Mouse (Mus musculus) retina, postnatal 7 days (tissue): ENCODE results near the gene Gm9045.
"Not testable (repeated sequence)": the region's sequence is repeated elsewhere in the genome, so short reads cannot be mapped to it uniquely, and the experiment has no call there.

Experiments used
- DNase-seq: peaks from one replicate; pipeline ENCODE4 v3.0.0-alpha.2; 2012; ENCODE audit warnings: low read depth, low spot score

Gm9045 gene

DNA sequence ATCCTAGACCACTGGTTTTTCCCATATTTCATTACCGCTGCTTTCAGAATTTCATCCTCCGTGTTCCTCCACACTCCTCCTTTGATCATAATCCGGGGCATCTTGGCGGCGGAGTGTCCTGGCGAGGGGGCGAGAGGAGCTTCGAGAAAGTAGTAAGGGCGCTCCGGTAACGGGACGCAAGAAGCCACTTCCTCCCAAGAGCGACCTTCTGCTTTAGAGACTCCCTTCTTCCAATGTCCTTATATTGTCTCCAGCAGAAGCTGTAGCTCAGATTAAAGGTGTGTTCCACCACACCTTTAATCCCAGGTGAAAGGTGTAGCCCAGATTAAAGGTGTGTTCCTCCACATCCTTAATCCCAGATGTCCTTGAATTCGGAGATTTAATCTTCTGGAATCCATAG is at the start of gene Gm9045:
Gene Gm9045 (minus strand): TSS at position 101 of the 400 bp plus-strand sequence.
- DNase-seq = not testable (repeated sequence)

DNA sequence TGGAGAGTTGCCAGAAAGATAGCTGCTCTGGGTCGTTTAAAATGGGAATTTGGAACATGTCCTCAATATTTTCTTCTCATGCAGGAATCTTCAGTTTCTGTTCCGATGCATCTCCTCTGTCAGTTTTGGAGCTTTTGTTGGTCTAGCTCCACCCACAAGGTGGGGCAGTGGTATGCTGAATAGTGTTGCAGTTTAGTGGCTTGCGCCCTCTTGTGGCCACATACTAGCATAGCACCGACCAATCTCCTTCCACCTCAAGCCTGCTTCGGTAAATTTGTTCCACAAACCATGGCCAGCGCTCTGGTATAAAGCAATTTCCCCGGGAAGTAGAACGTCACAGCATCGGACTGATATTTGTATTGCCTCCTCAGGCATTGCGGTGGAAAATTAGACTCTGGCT is 32.8 kb upstream of the Gm9045 start:
- peak; percentile 70 for DNase-seq

DNA sequence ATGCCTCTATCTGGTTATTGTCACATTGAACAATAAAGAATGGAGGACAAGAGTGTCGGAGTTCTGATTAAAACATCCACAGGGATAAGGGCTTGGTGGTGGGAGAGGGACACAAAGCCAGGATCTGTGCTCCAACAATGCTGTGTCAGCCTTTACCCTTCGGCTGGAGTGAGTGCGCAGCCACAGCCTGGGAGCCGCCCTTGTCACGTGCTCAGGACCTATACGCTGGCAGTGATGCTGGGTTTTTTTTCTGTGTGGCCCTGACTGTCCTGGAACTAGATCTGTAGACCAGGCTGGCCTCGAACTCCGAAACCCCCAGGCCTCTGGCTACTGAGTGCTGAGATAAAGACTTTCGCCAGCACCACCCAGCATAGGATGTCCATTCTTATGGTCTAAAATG is 31.9 kb upstream of the Gm9045 start:
- DNase-seq = no peak

DNA sequence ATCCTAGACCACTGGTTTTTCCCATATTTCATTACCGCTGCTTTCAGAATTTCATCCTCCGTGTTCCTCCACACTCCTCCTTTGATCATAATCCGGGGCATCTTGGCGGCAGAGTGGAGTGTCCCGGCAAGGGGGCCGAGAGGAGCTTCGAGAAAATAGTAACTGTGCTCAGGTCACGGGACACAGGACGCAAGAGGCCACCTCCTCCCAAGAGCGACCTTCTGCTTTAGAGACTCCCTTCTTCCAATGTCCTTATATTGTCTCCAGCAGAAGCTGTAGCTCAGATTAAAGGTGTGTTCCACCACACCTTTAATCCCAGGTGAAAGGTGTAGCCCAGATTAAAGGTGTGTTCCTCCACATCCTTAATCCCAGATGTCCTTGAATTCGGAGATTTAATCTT is 16.4 kb upstream of the Gm9045 start, which contains the start of gene Gm9049:
Gene Gm9049 (minus strand): TSS at position 101 of the 400 bp plus-strand sequence.
- not testable (repeated sequence) for DNase-seq

DNA sequence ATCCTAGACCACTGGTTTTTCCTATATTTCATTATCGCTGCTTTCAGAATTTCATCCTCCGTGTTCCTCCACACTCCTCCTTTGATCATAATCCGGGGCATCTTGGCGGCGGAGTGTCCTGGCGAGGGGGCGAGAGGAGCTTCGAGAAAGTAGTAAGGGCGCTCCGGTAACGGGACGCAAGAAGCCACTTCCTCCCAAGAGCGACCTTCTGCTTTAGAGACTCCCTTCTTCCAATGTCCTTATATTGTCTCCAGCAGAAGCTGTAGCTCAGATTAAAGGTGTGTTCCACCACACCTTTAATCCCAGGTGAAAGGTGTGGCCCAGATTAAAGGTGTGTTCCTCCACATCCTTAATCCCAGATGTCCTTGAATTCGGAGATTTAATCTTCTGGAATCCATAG is 10.9 kb upstream of the Gm9045 start, which contains the start of gene Gm9048:
Gene Gm9048 (minus strand): TSS at position 101 of the 400 bp plus-strand sequence.
- not testable (repeated sequence) for DNase-seq

DNA sequence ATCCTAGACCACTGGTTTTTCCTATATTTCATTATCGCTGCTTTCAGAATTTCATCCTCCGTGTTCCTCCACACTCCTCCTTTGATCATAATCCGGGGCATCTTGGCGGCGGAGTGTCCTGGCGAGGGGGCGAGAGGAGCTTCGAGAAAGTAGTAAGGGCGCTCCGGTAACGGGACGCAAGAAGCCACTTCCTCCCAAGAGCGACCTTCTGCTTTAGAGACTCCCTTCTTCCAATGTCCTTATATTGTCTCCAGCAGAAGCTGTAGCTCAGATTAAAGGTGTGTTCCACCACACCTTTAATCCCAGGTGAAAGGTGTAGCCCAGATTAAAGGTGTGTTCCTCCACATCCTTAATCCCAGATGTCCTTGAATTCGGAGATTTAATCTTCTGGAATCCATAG is 5.5 kb upstream of the Gm9045 start, which contains the start of gene Gm9046:
Gene Gm9046 (minus strand): TSS at position 101 of the 400 bp plus-strand sequence.
- DNase-seq = not testable (repeated sequence)

DNA sequence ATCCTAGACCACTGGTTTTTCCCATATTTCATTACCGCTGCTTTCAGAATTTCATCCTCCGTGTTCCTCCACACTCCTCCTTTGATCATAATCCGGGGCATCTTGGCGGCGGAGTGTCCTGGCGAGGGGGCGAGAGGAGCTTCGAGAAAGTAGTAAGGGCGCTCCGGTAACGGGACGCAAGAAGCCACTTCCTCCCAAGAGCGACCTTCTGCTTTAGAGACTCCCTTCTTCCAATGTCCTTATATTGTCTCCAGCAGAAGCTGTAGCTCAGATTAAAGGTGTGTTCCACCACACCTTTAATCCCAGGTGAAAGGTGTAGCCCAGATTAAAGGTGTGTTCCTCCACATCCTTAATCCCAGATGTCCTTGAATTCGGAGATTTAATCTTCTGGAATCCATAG is 5.3 kb downstream of the Gm9045 start, which contains the start of gene Gm9044:
Gene Gm9044 (minus strand): TSS at position 101 of the 400 bp plus-strand sequence.
- not testable (repeated sequence) for DNase-seq

DNA sequence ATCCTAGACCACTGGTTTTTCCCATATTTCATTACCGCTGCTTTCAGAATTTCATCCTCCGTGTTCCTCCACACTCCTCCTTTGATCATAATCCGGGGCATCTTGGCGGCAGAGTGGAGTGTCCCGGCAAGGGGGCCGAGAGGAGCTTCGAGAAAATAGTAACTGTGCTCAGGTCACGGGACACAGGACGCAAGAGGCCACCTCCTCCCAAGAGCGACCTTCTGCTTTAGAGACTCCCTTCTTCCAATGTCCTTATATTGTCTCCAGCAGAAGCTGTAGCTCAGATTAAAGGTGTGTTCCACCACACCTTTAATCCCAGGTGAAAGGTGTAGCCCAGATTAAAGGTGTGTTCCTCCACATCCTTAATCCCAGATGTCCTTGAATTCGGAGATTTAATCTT is 10.8 kb downstream of the Gm9045 start, which contains the start of gene Gm9040:
Gene Gm9040 (minus strand): TSS at position 101 of the 400 bp plus-strand sequence.
- not testable (repeated sequence) for DNase-seq

DNA sequence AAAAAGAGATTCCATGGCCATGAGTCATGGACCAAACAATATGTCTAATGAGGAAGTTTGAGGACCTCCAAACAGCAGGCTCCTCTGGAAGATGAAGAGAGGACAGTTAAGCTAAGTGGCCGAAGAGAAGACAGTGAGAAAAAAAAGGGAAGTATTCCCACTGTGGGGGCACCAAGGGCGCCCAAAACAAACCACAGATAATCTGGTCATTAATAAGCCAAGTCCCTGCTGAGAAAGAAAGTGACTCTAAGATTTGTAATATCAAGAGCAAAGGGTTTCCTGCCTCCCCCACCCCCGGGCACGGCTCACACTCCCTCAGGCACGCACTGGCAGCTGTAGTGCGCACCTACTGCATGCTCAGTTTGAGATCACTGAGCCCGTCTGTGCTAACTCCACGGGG is 18.6 kb downstream of the Gm9045 start:
- DNase-seq = no peak

DNA sequence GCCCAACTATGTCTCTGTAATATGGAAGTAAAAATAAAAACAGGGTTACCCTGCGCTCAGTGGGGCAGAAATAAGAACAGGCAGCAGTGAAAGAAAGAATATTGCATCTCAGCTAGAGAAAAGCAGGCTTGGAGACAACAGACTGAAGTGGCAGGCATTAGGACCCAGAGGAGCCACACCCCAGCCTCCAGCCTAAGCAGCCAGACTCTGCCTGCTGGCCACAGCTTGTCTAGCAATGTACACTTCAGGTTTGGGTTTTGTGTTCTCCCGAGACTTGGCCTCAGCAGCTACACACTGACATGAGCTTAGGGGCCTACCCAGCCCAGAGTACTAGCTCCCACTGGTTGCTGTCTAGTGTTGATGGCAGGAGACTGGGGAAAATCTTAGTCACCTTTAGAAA is 35.5 kb downstream of the Gm9045 start:
- not testable (repeated sequence) for DNase-seq

DNA sequence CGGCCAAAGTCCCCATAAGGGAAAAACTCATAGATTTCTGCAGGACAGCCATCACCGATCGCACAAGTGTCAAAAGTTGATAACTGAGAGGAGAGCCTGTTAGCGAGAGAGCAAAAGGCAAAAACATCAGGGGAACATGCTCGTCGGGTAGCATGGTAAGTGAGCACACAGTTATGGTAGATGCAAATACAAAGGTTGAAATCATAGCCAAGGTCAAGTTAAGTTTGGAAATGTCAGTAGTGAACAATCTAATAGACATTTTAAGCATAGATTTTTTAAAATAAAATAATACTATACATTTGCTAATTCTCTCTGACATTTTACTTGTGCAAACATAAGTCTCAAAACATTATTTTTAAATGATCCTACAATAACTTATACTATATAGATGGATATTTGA is 42.7 kb downstream of the Gm9045 start, which contains the start of gene Iltifb:
Gene Iltifb (minus strand): TSS at position 101 of the 400 bp plus-strand sequence.
- DNase-seq = no peak
